Mouse (Mus musculus): Measurements from ENCODE around the gene Calm4.

DNA sequence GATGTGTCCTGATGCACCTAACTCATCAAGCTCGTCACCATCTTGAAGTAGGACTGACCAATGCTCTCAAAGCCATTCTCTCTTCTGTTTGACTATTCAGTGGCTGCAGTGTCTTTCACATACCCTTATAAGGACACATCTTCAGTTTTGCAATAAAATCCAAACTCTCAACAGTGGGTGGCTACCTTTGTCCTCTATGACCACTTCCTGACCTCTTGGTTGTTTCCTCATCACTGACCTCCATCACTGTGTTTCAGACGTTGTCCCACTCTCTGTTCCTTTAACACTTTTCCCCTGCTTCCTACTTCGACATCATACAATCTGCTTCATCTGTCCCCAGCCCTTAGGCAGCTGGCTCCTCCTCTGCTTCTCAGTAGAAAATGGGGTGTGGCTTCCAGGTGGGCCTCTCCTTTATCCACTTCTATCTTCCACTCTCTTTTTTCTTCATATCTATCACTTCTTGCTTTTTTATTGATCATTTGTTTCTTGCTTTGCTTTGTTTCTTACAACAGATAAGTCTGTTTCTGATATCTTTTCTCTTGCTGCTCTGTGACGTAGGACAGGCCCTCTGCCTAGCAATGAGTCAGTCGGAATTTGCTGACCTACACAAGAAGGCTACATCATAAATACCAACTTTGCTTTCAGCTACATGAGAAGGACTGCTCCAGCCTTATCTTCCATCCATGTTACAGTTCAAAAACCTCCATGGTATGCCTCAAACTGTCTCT is 19.4 kb upstream of the Calm4 start:
- TF ChIP-seq CHD2 (IDR thresholded peaks at IDR 0.05; ENCODE audit: low read depth, low read length) (no peak), MAFK (IDR thresholded peaks at IDR 0.05; ENCODE audit: insufficient read depth, low read depth, low read length) (no peak), ZNF384 (IDR thresholded peaks at IDR 0.05; ENCODE audit: low read depth, low read length) (no peak), HCFC1 (IDR thresholded peaks at IDR 0.05; ENCODE audit: borderline replicate concordance, insufficient read depth, low read length) (no peak), ZC3H11A (IDR thresholded peaks at IDR 0.05; ENCODE audit: borderline replicate concordance, low read depth, low read length) (no peak)
